Mouse (Mus musculus): ENCODE results near the gene Hoxa13. TPM values are rescaled to one million over a fixed set of nuclear protein-coding genes. Genes with fewer than 3 reads are reported as not detected.

Gene Hoxa13
- 162 TPM for polyA plus RNA-seq (2014; fragmentation: Illumina TruSeq; extraction: RNeasy Lipid Tissue Mini Kit (QIAGEN cat#74804); ENCODE audit: low read depth, low replicate concordance)

DNA sequence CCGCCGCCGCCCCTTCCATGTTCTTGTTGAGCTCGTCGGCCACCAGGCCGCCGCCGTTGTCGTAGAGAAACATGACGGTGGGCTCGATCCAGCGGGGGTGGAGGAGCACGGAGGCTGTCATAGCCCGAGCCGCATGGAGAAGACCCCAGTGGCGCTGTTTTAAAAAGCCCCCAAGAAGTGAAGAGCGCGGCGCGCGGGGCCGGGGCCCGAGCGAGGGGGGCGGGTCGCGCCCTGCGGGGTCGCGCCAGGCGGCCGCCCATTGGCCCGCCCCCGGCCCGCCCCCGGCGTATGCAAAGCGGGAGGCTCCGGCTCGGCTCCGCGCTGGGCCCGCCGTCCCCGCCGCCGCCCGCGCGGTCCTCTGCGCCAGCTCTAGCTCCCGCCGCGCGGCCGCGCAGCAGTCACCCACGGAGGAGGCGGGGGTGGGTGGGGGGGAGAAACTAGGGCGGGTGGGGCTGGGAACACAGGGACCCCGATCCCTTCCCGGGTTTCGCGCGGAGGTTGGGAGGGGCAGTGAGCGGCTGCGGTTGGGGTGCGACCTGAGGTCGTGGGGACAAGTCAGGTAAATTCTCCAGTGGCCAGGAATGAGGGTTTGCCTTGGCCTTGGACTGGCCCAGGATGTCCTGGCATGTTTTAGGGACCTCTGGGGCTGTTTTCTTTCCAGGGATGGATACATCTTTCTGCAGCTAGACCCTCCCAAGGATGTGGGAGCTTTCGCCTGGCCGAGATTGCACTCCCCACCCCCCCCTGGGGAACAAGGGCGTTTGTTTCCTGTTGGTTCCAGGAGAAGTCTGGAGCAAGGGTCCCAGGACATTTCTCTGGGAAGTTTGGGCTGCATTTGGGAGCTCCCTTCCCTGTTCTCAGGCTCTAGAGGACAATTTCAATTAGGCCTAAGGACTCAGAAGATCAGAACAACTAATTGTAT lies at the start of gene Hoxa13:
Hoxa13 (minus strand) TSS at position 227 of the 922 bp plus-strand sequence.

DNA sequence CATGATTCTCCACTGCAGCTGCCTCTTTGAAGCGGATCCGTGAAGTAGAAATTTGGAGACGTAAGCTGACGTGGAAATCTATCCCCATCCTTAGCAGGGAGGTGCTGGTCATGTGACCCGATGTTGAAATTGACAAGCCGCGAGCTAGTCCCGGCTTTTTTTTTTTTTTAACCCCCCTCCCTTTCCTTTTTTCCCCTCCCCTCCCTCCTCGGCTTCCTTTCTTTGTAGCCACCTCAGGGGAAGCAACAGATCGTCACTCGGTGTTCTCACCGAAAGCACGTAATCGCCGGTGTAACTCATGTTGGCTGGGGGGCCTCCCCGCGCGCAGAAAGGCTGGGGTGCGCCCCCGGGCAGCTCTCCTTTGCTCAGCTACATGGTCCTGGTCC lies 14.9 kb downstream of the Hoxa13 start, which contains the start of gene Hoxa11:
Hoxa11 (minus strand) TSS at position 54 of the 386 bp plus-strand sequence.

DNA sequence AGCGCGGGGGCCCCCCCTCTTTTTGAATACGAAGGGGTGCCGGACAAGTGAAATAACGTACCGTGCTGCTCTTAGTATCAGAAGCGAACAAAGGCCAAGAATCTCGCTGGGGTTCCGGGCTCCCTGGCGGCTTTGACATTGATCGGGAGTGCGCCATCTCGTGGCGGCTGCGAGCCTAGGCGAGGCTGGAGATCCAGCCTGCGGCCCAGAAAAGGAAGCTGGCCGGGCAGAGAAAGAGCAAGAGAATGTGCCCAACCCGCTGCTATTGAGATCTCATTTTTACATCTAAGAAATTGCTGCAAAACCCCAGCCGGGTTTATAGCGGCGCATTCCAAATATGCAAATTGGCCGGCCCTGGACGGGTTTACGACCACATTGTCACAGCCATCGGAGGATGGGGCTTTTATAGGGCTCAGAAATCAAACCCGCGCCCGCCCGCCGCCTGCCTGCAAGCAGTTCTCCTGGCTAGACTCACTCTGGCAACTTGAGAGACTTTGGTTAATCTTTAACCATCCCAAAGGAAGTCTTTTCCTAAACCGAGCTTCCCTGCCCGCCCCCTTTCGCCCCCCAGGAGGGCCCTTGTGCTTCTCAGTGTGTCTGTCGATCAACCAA lies 20.2 kb downstream of the Hoxa13 start, which contains the start of gene Hoxa10:
Hoxa10 (minus strand) TSS at position 466 of the 612 bp plus-strand sequence.

GRCm38 (mm10) chr6:52230516-52231165 lies 30.0 kb downstream of the Hoxa13 start, which contains the start of gene Hoxa9:
Hoxa9 (minus strand) TSS chr6:52231089.

GRCm38 (mm10) chr6:52221337-52221992 lies 39.2 kb downstream of the Hoxa13 start, which contains the start of gene Hoxa7:
Hoxa7 (minus strand) TSS chr6:52221854.

GRCm38 (mm10) chr6:52213119-52213986 lies 47.3 kb downstream of the Hoxa13 start, which contains the start of the genes Hoxa3 and Gm28308:
Hoxa3 (minus strand) TSS chr6:52213336.
Gm28308 (minus strand) TSS chr6:52213339.

GRCm38 (mm10) chr6:52208072-52208867 lies 52.4 kb downstream of the Hoxa13 start, which contains the start of gene Hoxa6:
Hoxa6 (minus strand) TSS chr6:52208722.

Other genes with a start within 250 kb of the Hoxa13 start
- gene Skap2, start 248.3 kb downstream of the Hoxa13 start, polyA plus RNA-seq (2014; fragmentation: Illumina TruSeq; extraction: RNeasy Lipid Tissue Mini Kit (QIAGEN cat#74804); ENCODE audit: low read depth, low replicate concordance), result 120 TPM
- 1.9 TPM for gene Hoxa1, start 102.6 kb downstream of the Hoxa13 start, polyA plus RNA-seq (2014; fragmentation: Illumina TruSeq; extraction: RNeasy Lipid Tissue Mini Kit (QIAGEN cat#74804); ENCODE audit: low read depth, low replicate concordance)
- gene Hoxa2, start 96.0 kb downstream of the Hoxa13 start, polyA plus RNA-seq (2014; fragmentation: Illumina TruSeq; extraction: RNeasy Lipid Tissue Mini Kit (QIAGEN cat#74804); ENCODE audit: low read depth, low replicate concordance), result 10.2 TPM
- not detected for gene 5730596B20Rik, start 83.4 kb downstream of the Hoxa13 start, polyA plus RNA-seq (2014; fragmentation: Illumina TruSeq; extraction: RNeasy Lipid Tissue Mini Kit (QIAGEN cat#74804); ENCODE audit: low read depth, low replicate concordance)
- 1.0 TPM for gene Hoxa4, start 69.1 kb downstream of the Hoxa13 start, polyA plus RNA-seq (2014; fragmentation: Illumina TruSeq; extraction: RNeasy Lipid Tissue Mini Kit (QIAGEN cat#74804); ENCODE audit: low read depth, low replicate concordance)
- gene Hoxa5, start 56.3 kb downstream of the Hoxa13 start, polyA plus RNA-seq (2014; fragmentation: Illumina TruSeq; extraction: RNeasy Lipid Tissue Mini Kit (QIAGEN cat#74804); ENCODE audit: low read depth, low replicate concordance), result 34.4 TPM
- gene Hoxa6, start 52.2 kb downstream of the Hoxa13 start, polyA plus RNA-seq (2014; fragmentation: Illumina TruSeq; extraction: RNeasy Lipid Tissue Mini Kit (QIAGEN cat#74804); ENCODE audit: low read depth, low replicate concordance), result not detected
- gene Hoxa3, start 47.5 kb downstream of the Hoxa13 start, polyA plus RNA-seq (2014; fragmentation: Illumina TruSeq; extraction: RNeasy Lipid Tissue Mini Kit (QIAGEN cat#74804); ENCODE audit: low read depth, low replicate concordance), result 36.4 TPM
- gene Gm28308, start 47.5 kb downstream of the Hoxa13 start, polyA plus RNA-seq (2014; fragmentation: Illumina TruSeq; extraction: RNeasy Lipid Tissue Mini Kit (QIAGEN cat#74804); ENCODE audit: low read depth, low replicate concordance), result not detected
- 38.0 TPM for gene Hoxa7, start 39.0 kb downstream of the Hoxa13 start, polyA plus RNA-seq (2014; fragmentation: Illumina TruSeq; extraction: RNeasy Lipid Tissue Mini Kit (QIAGEN cat#74804); ENCODE audit: low read depth, low replicate concordance)
- 111 TPM for gene Hoxa9, start 29.8 kb downstream of the Hoxa13 start, polyA plus RNA-seq (2014; fragmentation: Illumina TruSeq; extraction: RNeasy Lipid Tissue Mini Kit (QIAGEN cat#74804); ENCODE audit: low read depth, low replicate concordance)
- gene Hoxa10, start 20.0 kb downstream of the Hoxa13 start, polyA plus RNA-seq (2014; fragmentation: Illumina TruSeq; extraction: RNeasy Lipid Tissue Mini Kit (QIAGEN cat#74804); ENCODE audit: low read depth, low replicate concordance), result 91.2 TPM
- gene Hoxa11, start 15.1 kb downstream of the Hoxa13 start, polyA plus RNA-seq (2014; fragmentation: Illumina TruSeq; extraction: RNeasy Lipid Tissue Mini Kit (QIAGEN cat#74804); ENCODE audit: low read depth, low replicate concordance), result 4.0 TPM
- 0.19 TPM for gene Evx1, start 52.6 kb upstream of the Hoxa13 start, polyA plus RNA-seq (2014; fragmentation: Illumina TruSeq; extraction: RNeasy Lipid Tissue Mini Kit (QIAGEN cat#74804); ENCODE audit: low read depth, low replicate concordance)